Mouse (Mus musculus): ENCODE data around the gene Gltp. TPM values are rescaled to one million over a fixed set of nuclear protein-coding genes. Genes with fewer than 3 reads are reported as not detected.

Gltp gene
- polyA plus RNA-seq, 1 experiment: 61.9 TPM

DNA sequence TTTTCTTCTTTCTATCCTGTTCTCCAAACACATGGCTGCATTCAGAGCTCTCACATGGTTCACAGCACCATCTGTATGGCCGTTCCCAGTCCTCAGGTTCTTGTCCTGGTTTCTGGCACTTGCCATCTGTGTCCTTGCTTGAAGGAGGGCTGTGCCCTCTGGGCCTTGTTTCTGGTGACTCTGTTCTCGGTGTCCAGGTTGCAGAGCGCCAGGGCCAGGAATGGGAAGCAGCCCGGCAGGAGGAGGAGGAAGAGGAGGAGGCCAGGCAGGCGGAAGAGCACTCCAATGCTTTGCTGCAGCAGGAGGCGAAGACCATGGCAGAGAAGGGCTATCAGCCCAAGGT lies 29.1 kb upstream of the Gltp start:
- Histone ChIP-seq H3K27ac (ENCODE audit: insufficient read depth, low read length) (no peak overlapping the region), H3K4me1 (ENCODE audit: control insufficient read depth, insufficient read depth, low read length) (peaks cover 2% of the 10 kb centered on the region), H3K27me3 (ENCODE audit: control insufficient read depth, insufficient read depth, low read length, poor library complexity, severe bottlenecking) (no peaks in the 10 kb centered on the region), H3K9ac (ENCODE audit: low read depth, poor library complexity, severe bottlenecking) (no peak overlapping the region), H3K9me3 (replicated peaks; ENCODE audit: control insufficient read depth, insufficient read depth, low read length, poor library complexity, severe bottlenecking) (no peaks in the 10 kb centered on the region), H3K4me3 (ENCODE audit: low read depth, low read length) (no peak overlapping the region), H3K36me3 (ENCODE audit: control insufficient read depth, insufficient read depth, low read length, poor library complexity, severe bottlenecking) (peaks cover 7% of the 10 kb centered on the region; the same call in 1 of the 2 replicates)
- TF ChIP-seq POLR2A (IDR thresholded peaks at IDR 0.05; ENCODE audit: insufficient read depth, low read length): no peak
- TF ChIP-seq CTCF (IDR thresholded peaks at IDR 0.05; ENCODE audit: low read depth, low read length): no peak
- TF ChIP-seq EP300 (IDR thresholded peaks at IDR 0.05; ENCODE audit: insufficient read depth, low read depth, low read length): no peak

DNA sequence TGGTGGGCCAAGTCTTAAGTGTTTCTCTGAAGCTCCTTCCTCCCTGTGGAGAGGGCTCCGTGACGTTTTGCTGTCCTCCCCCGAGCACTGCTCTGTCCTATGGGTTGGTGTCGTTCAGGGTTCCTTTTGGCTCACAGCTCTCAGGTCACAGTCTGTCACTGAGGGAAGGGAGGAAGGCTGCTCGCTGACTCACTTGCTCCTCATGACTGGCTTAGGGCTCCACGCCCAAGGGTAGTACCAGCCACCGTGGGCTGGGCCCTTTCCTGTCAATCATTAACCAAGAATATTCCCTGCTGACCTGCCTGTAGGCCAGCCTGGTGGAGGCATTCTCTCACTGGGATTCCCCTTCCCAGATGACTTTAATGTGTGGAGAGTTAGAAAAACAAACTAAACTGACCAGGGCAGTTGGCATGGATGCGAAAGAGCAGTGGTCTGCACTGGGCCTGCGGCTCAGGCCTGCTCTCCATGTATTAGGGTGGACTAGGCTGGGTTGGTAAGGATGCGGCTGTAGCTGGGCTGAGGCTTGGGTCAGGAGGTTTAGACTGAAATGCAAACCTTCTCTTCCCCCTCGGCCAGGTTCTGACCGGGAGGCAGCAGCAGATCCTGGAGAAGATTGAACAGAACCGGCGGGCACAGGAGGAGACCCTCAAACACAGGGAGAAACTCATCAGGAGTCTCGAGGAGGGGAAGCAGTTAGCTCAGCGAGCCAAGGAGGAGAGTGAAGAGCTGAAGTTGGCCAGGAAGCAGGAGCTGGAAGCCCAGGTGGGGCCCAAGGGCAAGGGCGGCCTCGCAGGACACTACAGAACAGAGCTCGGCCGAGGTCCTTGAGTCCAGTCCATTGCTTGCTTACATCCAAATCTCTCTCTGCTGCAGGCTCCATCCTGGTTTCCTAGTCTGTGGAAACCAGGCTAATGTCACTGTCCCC lies 28.5 kb upstream of the Gltp start:
- no peak overlapping the region for H3K9ac ChIP-seq (ENCODE audit: low read depth, poor library complexity, severe bottlenecking)
- peaks cover 12% of the 10 kb centered on the region; the same call in 1 of the 2 replicates for H3K36me3 ChIP-seq (ENCODE audit: control insufficient read depth, insufficient read depth, low read length, poor library complexity, severe bottlenecking)
- H3K27me3 ChIP-seq (ENCODE audit: control insufficient read depth, insufficient read depth, low read length, poor library complexity, severe bottlenecking): no peaks in the 10 kb centered on the region
- TF ChIP-seq CTCF (IDR thresholded peaks at IDR 0.05; ENCODE audit: low read depth, low read length): no peak
- TF ChIP-seq EP300 (IDR thresholded peaks at IDR 0.05; ENCODE audit: insufficient read depth, low read depth, low read length): no peak
- TF ChIP-seq POLR2A (IDR thresholded peaks at IDR 0.05; ENCODE audit: insufficient read depth, low read length): no peak
- no peaks in the 10 kb centered on the region for H3K9me3 ChIP-seq (replicated peaks; ENCODE audit: control insufficient read depth, insufficient read depth, low read length, poor library complexity, severe bottlenecking)
- no peak overlapping the region for H3K4me3 ChIP-seq (ENCODE audit: low read depth, low read length)
- peaks cover 2% of the 10 kb centered on the region for H3K4me1 ChIP-seq (ENCODE audit: control insufficient read depth, insufficient read depth, low read length)
- no peak overlapping the region for H3K27ac ChIP-seq (ENCODE audit: insufficient read depth, low read length)

DNA sequence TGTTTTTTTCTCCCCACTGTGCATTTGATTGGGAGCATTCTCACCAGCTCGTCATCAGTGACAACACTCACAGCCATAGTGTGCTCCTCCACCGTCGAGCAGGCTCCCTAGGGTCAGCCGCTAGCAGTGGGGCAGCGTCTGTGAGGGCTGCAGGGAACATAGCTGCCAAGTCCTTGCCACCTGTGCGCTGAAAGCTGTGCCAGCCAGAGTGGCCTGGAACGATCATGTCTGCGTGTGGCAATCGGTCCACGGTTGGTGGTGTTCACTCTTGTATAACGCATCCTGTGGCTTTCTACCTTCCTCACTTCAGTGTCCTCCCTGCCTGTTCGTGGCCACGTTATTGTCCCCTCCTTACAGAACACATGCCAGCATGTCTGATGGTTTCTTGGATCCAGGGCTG lies 27.7 kb upstream of the Gltp start:
- peaks cover 2% of the 10 kb centered on the region for H3K4me1 ChIP-seq (ENCODE audit: control insufficient read depth, insufficient read depth, low read length)
- H3K4me3 ChIP-seq (ENCODE audit: low read depth, low read length): no peak overlapping the region
- no peak overlapping the region for H3K27ac ChIP-seq (ENCODE audit: insufficient read depth, low read length)
- no peak overlapping the region for H3K9ac ChIP-seq (ENCODE audit: low read depth, poor library complexity, severe bottlenecking)
- TF ChIP-seq EP300 (IDR thresholded peaks at IDR 0.05; ENCODE audit: insufficient read depth, low read depth, low read length) (no peak), POLR2A (IDR thresholded peaks at IDR 0.05; ENCODE audit: insufficient read depth, low read length) (no peak), CTCF (IDR thresholded peaks at IDR 0.05; ENCODE audit: low read depth, low read length) (no peak)
- peaks cover 12% of the 10 kb centered on the region; the same call in 1 of the 2 replicates for H3K36me3 ChIP-seq (ENCODE audit: control insufficient read depth, insufficient read depth, low read length, poor library complexity, severe bottlenecking)
- H3K9me3 ChIP-seq (replicated peaks; ENCODE audit: control insufficient read depth, insufficient read depth, low read length, poor library complexity, severe bottlenecking): no peaks in the 10 kb centered on the region
- H3K27me3 ChIP-seq (ENCODE audit: control insufficient read depth, insufficient read depth, low read length, poor library complexity, severe bottlenecking): no peaks in the 10 kb centered on the region

- no peaks in the 10 kb centered on the region for H3K9me3 ChIP-seq (replicated peaks; ENCODE audit: control insufficient read depth, insufficient read depth, low read length, poor library complexity, severe bottlenecking)
- no peak overlapping the region for H3K27ac ChIP-seq (ENCODE audit: insufficient read depth, low read length)
- no peaks in the 10 kb centered on the region for H3K27me3 ChIP-seq (ENCODE audit: control insufficient read depth, insufficient read depth, low read length, poor library complexity, severe bottlenecking)
- H3K4me1 ChIP-seq (ENCODE audit: control insufficient read depth, insufficient read depth, low read length): peaks cover 2% of the 10 kb centered on the region
- TF ChIP-seq POLR2A (IDR thresholded peaks at IDR 0.05; ENCODE audit: insufficient read depth, low read length): no peak
- TF ChIP-seq CTCF (IDR thresholded peaks at IDR 0.05; ENCODE audit: low read depth, low read length): no peak
- no peak for TF ChIP-seq EP300 (IDR thresholded peaks at IDR 0.05; ENCODE audit: insufficient read depth, low read depth, low read length)
- H3K4me3 ChIP-seq (ENCODE audit: low read depth, low read length): no peak overlapping the region
- H3K36me3 ChIP-seq (ENCODE audit: control insufficient read depth, insufficient read depth, low read length, poor library complexity, severe bottlenecking): peaks cover 15% of the 10 kb centered on the region; the same call in 1 of the 2 replicates
- H3K9ac ChIP-seq (ENCODE audit: low read depth, poor library complexity, severe bottlenecking): no peak overlapping the region
These were observed 27.2 kb upstream of the Gltp start for GRCm38 (mm10) chr5:114717937-114718336.

- Histone ChIP-seq H3K4me3 (ENCODE audit: low read depth, low read length) (no peak overlapping the region), H3K9ac (ENCODE audit: low read depth, poor library complexity, severe bottlenecking) (no peak overlapping the region), H3K27ac (ENCODE audit: insufficient read depth, low read length) (no peak overlapping the region), H3K4me1 (ENCODE audit: control insufficient read depth, insufficient read depth, low read length) (peaks cover 2% of the 10 kb centered on the region), H3K27me3 (ENCODE audit: control insufficient read depth, insufficient read depth, low read length, poor library complexity, severe bottlenecking) (no peaks in the 10 kb centered on the region), H3K36me3 (ENCODE audit: control insufficient read depth, insufficient read depth, low read length, poor library complexity, severe bottlenecking) (peaks cover 15% of the 10 kb centered on the region; the same call in 1 of the 2 replicates), H3K9me3 (replicated peaks; ENCODE audit: control insufficient read depth, insufficient read depth, low read length, poor library complexity, severe bottlenecking) (no peaks in the 10 kb centered on the region)
- no peak for TF ChIP-seq CTCF (IDR thresholded peaks at IDR 0.05; ENCODE audit: low read depth, low read length)
- TF ChIP-seq POLR2A (IDR thresholded peaks at IDR 0.05; ENCODE audit: insufficient read depth, low read length): no peak
- TF ChIP-seq EP300 (IDR thresholded peaks at IDR 0.05; ENCODE audit: insufficient read depth, low read depth, low read length): no peak
These were observed 26.5 kb upstream of the Gltp start for GRCm38 (mm10) chr5:114717292-114717691.

- no peak for TF ChIP-seq EP300 (IDR thresholded peaks at IDR 0.05; ENCODE audit: insufficient read depth, low read depth, low read length)
- no peak for TF ChIP-seq CTCF (IDR thresholded peaks at IDR 0.05; ENCODE audit: low read depth, low read length)
- no peak for TF ChIP-seq POLR2A (IDR thresholded peaks at IDR 0.05; ENCODE audit: insufficient read depth, low read length)
These were observed 23.8 kb upstream of the Gltp start for GRCm38 (mm10) chr5:114714551-114714950.

More at GRCm38 (mm10) chr5:114714551-114714950, 23.8 kb upstream of the Gltp start:
- no peak overlapping the region for H3K9ac ChIP-seq (ENCODE audit: low read depth, poor library complexity, severe bottlenecking)
- no peaks in the 10 kb centered on the region for H3K9me3 ChIP-seq (replicated peaks; ENCODE audit: control insufficient read depth, insufficient read depth, low read length, poor library complexity, severe bottlenecking)
- H3K27me3 ChIP-seq (ENCODE audit: control insufficient read depth, insufficient read depth, low read length, poor library complexity, severe bottlenecking): no peaks in the 10 kb centered on the region
- no peak overlapping the region for H3K4me3 ChIP-seq (ENCODE audit: low read depth, low read length)
- peaks cover 2% of the 10 kb centered on the region for H3K4me1 ChIP-seq (ENCODE audit: control insufficient read depth, insufficient read depth, low read length)
- H3K27ac ChIP-seq (ENCODE audit: insufficient read depth, low read length): no peak overlapping the region
- peaks cover 24% of the 10 kb centered on the region for H3K36me3 ChIP-seq (ENCODE audit: control insufficient read depth, insufficient read depth, low read length, poor library complexity, severe bottlenecking)
